Mouse (Mus musculus) layer of hippocampus, postnatal 14 days (tissue): ENCODE measurements around the gene Hspb11. TPM values are rescaled to one million over a fixed set of nuclear protein-coding genes. Genes with fewer than 3 reads are reported as not detected.

ENCODE experiments used
- DNase-seq, 2 experiments: peaks; one replicate each; pipeline ENCODE4 v3.0.0; 2021 to 2022; ENCODE audit warnings: low spot score in 2 of 2, mixed read lengths in 1 of 2
- total RNA-seq, 2 experiments: library from RNA; stranded (reverse); gene quantifications; 2 replicates each; pipeline ENCODE4 v1.2.3; 2021

Hspb11 gene
- total RNA-seq, 2 experiments from 2014 or later = 19.3 to 21.3 TPM

DNA sequence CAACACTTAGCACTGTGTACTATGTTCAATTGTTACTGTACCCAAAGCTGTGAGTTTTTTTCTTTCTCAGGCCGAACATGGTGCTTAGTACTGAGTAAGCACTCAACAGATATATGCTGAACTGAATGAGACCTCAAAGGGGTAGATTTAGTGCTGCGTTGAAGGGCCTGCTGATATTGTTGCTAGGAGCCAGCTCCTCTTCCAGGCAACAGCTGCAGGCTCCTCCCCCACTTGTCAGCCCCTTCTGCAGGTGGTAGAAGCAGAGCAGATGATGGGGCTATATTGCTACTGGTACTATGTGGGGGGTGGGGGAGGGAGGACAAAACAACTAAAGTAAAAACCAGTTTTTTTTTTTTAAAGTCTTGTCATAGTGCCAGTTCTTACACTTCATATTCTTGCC is 3.9 kb upstream of the Hspb11 start:
- DNase-seq = no peak

DNA sequence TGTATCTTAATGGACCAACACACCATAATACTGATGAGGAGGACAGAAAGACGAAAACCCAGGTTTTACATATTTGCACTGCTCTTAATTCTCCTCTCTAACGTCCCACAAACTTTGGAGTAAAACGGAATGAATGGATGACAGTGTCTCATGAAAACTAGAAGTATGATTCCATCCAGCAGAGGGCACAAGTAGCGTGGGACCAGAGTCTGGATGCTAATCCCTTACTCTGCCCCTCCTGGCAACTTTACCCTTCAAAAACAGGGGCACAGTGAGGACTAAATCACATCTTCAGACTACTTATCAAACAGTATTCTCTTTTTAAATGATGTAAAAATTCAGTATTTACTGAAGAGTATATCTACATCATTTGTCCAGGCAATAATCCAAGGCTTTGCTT is 2.9 kb upstream of the Hspb11 start:
- DNase-seq = peak in 1 of 2 experiments; percentile 67

DNA sequence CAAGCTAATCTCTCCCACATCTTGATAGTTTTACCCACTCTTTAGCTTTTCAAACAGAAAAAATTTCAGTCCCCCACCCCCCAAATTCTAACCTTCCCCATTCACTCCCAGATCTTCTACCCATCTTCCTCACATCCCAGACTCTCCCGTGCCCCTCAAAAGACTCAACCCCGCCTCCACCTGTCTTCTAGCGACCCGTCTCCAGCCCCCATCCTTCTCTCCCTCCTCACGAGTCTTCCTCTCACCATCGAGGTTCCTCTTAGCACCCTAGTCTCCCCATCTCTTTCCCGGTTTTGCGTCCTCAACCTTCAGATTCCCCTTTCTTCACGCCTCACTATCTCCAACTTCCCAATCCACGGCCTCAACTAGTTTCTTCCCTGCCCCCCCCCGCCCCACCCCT is 871 bp upstream of the Hspb11 start:
- no peak for DNase-seq

DNA sequence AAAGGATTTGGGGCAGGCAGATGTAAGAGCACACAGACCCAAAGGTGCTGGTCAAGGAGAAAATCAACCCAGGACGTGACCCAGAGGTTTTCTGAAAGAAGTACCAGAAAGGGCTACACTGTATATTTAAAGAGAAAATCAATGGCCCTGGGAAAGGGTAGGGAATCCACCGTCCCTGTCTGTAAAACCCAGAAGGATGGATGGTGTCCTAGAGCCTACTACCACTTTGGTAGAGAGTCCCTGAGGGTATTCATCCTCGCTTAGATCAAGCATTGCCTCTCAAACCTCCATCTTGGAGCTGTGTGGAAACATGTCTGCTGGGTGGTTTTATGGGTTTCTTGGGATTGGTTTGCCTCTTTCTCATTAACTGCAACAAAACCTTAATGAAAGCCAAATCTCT is 1.0 kb downstream of the Hspb11 start:
- no peak for DNase-seq

DNA sequence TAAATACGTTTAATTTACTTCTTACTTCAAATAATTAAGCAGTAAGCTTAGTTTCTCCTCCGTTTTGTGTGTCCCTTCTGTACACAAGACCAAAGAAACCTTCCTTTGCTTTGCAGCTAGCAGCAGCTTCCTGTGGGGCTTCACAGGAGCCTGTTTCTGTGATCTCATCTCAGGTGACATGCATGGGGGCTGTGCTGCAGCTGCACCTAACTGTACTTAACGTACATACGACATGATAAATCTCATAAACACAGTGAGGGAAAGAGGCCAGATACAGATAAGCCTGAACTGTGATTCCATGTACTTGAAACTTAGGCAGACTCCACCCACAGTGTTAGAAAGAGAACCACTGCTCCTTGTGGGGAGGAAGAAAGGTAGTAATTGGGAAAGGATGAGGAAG is 6.6 kb downstream of the Hspb11 start:
- no peak for DNase-seq

DNA sequence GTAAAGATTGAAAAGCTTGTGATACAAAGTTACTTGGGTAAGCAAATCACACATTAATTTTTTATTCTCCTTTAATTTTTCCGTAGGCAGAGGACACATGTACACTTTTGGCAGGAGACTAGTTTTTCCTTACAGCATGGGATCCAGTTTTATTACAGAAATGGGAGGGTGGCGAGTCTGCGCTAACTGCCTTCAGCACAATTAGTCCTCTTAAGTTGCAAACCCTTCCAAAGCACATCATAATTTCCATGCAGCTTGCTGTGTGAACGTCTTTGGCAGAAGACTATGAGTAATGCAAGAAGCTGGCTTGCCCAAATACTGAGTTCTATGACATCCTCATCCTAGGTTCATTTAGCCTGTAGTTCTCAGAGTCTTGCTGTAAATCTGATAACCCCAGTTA is 20.3 kb downstream of the Hspb11 start:
- DNase-seq = no peak

DNA sequence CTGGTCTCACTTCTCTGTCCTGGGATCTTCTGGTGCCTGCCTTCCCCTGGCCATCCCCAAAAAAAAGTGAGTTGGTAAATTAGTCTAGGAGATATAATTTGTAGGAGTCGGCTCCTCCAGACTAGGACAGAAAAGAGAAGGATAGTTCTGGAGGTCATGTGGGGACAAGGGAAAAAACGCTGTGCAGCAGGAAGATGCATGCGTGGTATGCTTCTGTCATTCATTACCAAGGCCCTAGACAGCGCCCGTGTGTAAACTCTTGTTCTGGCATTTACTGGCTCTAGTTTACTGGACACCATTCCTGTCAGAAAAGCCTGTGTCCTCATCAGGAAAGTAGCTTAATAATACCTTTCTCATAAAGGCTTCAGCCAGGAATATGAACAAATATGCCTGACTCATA is 21.1 kb downstream of the Hspb11 start:
- no peak for DNase-seq

DNA sequence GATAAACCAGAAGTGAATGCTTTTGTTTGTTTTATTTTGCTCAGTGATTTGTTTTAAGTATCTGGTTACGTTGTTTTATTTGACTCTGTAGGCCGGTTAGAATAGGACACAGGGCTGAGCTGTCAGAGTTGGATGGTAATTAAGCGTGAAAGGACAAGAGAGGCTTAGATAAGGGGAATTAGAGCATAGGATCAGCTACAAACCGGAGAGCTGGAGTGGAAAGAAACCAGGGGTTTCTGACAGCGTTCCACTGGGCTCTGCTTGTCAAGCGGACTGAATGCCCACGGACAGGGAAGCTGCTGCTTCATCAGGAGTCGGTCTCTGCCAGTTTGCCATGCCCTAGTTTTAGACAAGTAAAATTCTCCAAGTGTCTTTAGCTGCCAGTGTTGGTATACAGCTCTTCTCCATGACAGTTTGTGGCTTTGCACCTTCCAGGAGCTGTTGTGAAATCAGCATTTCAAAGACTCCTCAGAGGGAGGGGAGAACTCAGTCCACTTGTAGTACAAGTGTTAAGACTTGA is 24.9 kb downstream of the Hspb11 start:
- no peak for DNase-seq

DNA sequence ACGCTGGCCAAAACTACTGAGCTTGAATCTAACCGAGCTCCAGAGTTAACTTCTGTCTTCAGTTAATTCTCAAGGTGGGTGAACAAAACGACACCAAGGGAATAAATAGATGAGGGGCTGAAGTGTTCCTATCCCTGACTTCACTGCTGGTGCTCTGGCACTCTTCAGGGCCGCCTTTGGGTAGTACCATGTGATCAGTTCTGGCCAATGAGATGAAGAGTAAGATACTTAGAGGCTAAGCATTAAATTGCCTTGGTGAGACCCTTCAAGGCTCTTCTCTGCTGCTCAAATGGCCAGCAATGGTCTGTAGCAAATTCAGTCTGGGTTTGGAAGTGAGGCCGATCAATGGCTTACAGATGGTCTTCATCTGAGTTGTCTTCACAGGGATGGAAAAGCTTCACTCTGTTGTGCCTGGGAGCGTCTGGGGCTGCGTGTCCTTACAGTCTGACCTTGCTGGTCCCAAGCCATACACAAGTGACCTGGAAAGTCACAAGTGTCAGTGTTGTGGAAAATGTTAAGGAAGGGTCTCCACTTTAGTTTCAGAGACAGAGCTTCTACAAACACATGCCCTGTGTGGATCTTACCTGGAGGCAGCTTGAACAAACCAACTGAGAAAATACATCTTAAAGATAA is 27.6 kb downstream of the Hspb11 start:
- DNase-seq = no peak

DNA sequence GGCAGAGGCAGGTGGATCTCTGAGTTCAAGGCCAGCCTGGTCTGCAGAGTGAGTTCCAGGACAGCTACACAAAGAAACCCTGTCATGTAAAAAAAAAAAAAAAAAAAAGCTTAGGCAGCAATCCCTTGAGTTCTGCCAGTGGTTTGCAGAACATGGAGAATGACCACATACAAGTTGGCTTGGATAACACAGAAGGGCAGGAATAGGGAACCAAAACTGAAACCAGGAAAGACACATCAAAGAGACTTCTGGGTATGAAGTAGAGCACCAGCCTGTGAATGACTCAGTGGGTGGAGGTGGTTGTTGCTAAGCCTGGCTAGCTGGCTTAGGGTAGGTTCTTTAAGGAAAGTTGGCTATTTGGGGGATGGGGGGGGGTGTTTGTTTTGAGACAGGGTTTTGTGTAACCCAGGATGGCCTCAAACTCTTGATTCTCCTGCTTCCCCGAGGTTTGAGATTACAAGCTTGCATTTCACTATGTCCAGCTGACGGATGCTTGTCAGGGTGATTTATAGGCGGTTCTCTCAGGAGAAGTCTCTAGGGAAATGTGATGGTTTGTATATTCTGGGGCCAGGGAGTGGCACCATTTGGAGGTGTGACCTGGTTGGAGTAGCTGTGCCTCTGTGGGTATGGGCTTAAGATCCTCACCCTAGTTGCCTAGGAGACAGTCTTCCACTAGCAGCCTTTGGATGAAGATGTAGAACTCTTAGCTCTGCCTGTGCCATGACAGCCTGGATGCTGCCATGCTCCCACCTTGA is 32.2 kb downstream of the Hspb11 start:
- DNase-seq = no peak

DNA sequence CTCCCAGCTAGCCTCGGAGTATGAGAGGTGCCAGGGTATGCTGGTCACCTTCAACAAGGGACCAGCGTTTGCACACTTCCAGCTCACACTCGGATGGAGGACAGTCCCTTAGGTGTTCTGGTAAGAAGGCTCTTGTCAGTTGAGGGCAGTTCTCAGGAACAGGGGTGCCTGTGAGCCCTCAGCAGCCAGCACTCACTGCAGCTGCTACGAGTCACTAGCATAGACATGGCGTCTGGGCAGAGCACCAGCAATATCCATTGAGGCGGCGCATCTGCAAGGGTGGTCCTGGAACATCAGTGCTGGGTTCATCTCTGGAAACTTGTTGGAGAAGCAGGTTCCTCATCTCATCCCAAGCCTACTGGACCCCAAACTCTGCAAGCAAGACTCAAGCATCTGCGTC is 33.0 kb downstream of the Hspb11 start:
- no peak for DNase-seq

DNA sequence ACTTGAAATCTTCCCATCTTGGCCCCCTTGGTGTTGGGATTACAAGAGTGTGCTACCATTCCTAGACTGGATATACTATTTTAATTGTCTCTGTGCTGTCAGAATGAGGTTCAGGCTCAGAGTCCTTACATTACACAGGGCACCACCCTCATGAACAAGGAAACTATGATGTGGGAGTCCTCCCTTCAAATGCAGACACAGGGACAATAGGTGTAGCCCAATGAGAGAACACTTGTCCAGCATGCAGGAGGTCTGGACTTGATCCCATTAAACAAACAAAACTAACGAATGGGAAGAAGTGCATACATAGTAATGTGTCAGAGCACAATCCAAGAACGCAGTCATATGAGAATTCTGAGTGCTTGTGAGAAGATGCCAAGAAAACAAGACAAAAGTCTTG is 34.1 kb downstream of the Hspb11 start:
- no peak for DNase-seq

DNA sequence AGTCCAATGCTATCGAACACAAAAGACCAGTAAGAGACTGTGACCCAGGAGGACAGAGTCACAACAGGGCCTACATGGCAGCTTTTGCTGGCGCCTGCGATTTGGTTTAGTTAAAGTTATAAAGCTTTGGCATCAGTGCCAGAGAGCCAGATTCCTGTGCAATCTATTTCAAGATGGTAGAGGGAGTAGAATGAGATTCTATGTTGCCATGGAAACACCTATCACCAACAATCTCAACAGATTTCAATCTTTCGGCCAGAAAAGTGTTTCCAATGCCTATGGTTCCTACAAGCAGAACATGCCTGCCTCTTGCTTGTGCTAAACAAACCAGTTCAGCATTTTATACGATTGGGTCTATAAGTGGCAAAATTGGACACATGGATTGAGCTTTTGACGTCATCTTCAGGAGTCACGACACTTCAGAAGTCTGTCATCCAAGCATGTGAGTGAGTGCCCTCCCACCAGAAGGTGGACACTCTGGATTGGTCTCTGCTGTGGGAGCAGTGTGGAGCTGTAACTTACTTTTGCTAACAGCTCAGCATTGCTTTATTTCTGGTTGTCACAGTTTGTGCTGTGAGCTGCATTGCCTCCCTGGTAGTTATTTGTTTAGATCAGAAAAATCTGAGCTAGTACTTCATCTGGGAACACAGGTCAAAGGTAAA is 38.3 kb downstream of the Hspb11 start:
- peak; percentile 23 to 54 for DNase-seq

DNA sequence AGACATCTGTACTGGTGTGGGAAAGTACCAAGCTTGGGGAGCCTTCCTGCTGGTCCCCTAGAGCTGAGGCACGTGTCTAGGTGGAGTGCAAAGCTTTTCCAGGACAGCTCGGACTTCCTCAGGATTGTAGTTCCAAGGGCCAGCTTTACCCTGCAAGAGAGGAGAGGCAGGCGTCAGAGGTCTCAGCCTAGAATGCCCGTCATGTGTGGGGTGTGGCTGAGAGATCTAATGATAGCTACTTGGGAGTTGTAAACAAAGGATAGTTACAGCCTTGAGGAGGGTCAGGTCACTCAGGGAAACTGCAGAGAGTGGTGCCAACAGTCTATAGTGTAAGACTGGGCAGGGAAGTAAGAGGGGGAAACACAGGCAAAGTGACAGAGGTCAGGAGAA is 38.9 kb downstream of the Hspb11 start:
- no peak for DNase-seq

DNA sequence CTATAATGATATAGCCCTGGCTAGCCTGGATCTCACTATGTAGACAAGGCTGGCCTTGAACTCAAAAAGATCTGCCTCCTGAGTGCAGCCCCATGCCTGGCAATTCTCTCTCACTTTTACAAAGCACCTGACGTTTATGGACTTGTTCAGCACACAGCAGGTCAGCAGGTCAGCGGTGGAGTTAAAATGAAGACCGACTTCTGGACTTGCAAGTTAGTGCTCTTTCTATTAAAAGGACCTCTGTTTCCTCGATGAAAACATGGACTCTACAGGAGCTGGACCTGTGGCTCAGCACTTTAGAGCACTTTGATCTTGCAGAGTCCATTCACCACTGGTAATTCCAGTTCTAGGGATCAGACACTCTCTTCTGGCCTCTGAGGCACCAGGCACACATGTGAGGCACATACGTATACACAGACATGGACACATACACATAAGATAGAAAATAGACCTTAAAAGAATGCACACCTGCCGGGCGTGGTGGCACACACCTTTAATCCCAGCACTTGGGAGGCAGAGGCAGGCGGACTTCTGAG is 44.7 kb downstream of the Hspb11 start:
- no peak for DNase-seq

DNA sequence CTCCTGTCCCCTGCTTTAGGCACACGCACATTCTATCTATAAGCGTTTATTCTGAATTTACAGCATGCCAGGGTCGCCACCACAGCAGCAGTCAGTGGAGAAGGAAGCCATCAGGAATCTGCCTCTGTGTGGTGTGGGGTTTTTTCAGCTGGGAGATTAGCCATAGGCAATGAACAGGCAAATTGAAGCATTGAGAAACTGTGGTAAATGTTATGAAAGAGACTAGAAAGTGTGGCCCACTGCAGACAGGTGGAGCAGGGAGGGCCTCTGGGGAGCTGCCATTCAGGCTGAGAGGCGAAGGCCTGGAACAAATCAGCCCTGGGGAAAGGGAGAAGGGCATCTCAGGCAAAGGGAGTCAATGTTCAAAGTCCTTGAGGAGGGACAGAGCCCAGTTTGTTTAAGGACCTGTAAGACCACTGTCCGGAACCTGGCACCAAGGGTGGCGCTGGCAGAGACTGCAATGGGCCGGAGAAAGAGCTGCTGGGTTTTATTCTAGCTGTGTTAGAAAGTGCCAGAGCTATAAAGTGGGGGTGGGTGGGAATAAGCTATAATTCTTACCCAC is 46.5 kb downstream of the Hspb11 start:
- no peak for DNase-seq

DNA sequence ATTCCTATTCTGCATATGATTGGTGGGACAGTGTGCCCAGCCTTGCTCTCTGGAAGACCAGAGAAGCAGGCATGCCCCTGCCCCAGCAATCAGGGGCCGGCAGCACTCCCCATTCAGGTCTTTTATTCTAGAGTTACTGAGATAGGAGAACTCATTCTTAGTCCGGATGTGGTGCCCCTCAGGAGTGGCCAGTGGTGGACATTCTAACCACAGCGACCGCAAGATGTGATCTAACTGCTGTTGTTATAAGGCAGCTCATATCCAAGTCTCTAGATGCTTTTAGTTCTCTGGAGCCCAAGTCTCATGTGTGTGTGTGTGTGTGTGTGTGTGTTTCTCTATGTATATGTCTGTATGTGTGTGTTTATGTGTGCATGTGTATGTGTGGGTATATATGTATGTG is 47.0 kb downstream of the Hspb11 start:
- DNase-seq = no peak

DNA sequence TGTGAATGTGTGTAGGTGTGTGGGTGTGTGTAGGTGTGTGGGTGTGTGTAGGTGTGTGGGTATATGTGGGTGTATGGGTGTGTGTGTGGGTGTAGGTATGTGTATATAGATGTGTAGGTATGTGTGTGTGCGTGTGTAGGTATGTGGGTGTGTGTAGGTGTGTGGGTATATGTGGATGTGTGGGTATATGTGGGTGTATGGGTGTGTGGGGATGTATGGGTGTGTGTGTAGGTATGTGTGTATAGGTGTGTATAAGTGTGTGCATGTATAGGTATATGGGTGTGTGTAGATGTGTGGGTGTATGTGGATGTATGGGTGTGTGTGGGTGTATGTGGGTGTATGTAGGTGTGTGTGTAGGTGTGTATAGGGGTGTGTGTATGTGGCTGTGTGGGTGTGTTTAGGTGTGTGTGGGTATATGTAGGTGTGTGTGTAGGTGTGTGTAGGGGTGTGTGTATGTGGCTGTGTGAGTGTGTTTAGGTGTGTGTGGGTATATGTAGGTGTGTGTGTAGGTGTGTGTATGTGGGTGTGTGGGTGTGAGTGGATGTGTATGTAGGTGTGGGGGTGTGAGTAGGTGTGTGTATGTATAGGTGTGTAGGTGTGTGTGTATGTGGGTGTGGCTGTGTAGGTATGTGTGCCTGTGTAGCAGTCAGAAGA is 47.6 kb downstream of the Hspb11 start:
- DNase-seq = no peak

DNA sequence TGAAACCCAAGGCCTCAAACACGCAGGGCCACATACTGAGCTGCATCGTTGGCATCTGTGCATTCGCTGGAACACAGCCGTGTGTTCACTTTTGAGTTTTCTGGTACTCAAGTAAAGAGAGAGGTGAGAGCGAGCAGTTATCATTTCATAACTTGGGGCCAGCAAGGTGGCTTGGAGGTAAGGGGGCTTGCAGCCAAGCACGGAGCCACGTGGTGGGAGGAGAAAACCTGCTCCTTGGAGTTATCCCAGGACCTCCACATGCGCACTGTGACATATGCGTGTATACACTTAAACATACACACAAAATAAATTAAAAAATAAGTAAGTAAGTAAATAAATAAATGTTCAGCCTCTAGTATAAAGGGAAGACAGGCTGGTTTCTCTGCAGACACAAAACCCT is 48.8 kb downstream of the Hspb11 start:
- no peak for DNase-seq

DNA sequence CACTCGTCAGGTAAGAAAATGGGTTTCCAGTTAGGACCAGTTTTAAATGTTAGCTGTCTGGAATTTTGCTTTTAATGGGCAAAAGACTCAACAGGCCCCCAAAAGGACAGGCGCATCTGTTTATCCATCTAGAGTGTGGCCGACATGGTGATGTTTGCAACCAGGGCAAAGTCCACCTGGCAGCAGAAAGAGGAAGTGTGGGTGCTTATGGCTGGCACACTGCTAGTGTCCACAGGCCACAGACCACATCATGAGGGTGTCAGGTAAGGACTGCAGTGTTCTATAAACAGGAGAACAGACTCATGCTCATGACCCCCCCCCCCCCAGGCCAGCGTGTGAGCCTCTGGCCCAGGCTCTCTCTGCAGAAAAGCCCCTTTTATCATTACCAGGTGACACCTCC is 49.4 kb downstream of the Hspb11 start:
- no peak for DNase-seq

DNA sequence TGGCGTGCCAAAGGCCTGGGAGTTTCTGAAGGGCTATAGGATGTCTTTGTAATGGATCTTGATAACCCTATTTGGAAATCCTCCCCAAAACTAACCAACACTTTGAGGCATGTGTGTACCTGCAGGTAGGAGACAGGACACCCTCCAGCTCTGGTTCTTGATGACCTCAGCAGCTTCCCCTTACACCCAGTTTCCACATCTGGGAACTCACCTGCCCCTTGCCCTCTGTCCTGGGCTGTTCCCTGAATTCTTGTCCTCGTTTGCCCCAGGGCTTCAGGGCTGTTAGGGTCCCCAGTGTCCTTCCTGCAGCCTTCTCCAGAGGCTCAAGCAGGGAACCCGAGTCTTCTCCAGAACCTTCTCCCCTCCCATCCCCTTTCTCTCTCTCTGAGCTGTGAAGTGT is 50.1 kb downstream of the Hspb11 start:
- DNase-seq = no peak
